Mouse (Mus musculus): ENCODE results near the gene Adra2b. TPM values are rescaled to one million over a fixed set of nuclear protein-coding genes. Genes with fewer than 3 reads are reported as not detected.

Gene Adra2b
- total and polyA plus RNA-seq, 3 experiments = not detected

DNA sequence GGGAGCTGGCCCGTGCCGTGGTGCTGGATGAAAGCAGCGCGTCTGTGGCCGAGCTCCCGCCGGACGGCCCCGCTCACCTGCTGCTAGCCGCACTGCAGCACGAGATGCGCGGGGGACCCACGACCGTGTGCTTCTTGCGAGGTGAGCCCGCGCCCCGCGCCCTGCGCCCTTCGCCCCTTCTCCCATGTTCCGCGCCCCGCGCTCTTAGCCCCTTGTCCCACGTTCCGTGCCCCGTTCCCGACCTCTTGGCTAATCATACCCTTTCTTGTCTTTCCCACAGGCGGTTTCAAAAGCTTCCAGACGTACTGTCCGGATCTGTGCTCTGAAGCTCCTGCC lies 26.5 kb upstream of the Adra2b start:
- DNase-seq (ENCODE audit: low read depth, low spot score) = no peak
- H3K9ac ChIP-seq (ENCODE audit: control insufficient read depth, low read depth, low read length, poor library complexity, severe bottlenecking) = peak overlapping the region; percentile 83
- peaks cover 0 to 20% of the 10 kb centered on the region in 2 experiments; a peak in 3 of 4 replicates for H3K4me1 ChIP-seq (ENCODE audit: control insufficient read depth in 1 of 2, insufficient read depth in 2 of 2, low read length in 2 of 2)
- no peak for TF ChIP-seq SIN3A (IDR thresholded peaks at IDR 0.05; ENCODE audit: low read length)
- TF ChIP-seq RCOR1 (IDR thresholded peaks at IDR 0.05; ENCODE audit: low read depth, low read length) = no peak
- no peak for TF ChIP-seq POLR2AphosphoS5 (IDR thresholded peaks at IDR 0.05; ENCODE audit: borderline replicate concordance, low read depth, low read length)
- no peak for TF ChIP-seq NRF1 (IDR thresholded peaks at IDR 0.05; ENCODE audit: insufficient read depth, low read depth, low read length, poor library complexity, severe bottlenecking)
- no peak for TF ChIP-seq BHLHE40 (IDR thresholded peaks at IDR 0.05; ENCODE audit: borderline replicate concordance, low read depth, low read length)
- TF ChIP-seq RAD21 (IDR thresholded peaks at IDR 0.05; ENCODE audit: low read depth, low read length) = no peak
- TF ChIP-seq CHD1 (IDR thresholded peaks at IDR 0.05; ENCODE audit: low read depth, low read length) = no peak
- no peak for TF ChIP-seq GATA1 (IDR thresholded peaks at IDR 0.05; ENCODE audit: low read depth, low read length)
- H3K27me3 ChIP-seq (ENCODE audit: control insufficient read depth in 1 of 2, insufficient read depth in 2 of 2, low read length in 2 of 2) = no peaks in the 10 kb centered on the region
- no peaks in the 10 kb centered on the region for H3K9me3 ChIP-seq (replicated peaks; ENCODE audit: insufficient read depth, low read length)
- H3K4me3 ChIP-seq (ENCODE audit: control insufficient read depth in 1 of 2, insufficient read depth in 1 of 2, low read depth in 2 of 2, low read length in 2 of 2) = peak overlapping the region; percentile 70 to 78
- peaks cover 12% of the 10 kb centered on the region for H3K79me2 ChIP-seq (ENCODE audit: control insufficient read depth, insufficient read depth, low read length, poor library complexity)
- peaks cover 0 to 12% of the 10 kb centered on the region in 2 experiments; a peak in 2 of 4 replicates for H3K36me3 ChIP-seq (ENCODE audit: control insufficient read depth in 1 of 2, insufficient read depth in 2 of 2, low read length in 2 of 2)
- peak overlapping the region; percentile 66 for H3K27ac ChIP-seq (ENCODE audit: control insufficient read depth, low read depth, low read length)

DNA sequence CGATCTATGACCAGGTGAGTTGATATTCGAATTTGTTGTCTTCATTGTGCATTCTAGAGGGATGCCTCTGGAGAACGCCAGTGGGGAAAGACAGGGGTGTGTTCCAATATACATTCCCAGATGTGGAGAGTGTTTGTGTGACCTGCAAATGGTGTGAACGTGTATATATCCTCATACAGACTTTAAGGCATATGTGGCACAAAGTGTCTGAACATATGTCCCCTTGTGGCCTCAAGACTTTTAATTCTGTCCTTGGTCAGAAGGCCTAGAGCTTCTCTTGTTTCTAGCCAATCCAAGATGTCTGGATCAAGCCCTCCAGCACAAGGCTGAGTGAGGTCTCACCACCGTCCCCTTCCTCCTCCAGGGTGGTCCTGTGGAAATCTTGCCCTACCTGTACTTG lies 26.1 kb upstream of the Adra2b start:
- peaks cover 0 to 20% of the 10 kb centered on the region in 2 experiments; a peak in 3 of 4 replicates for H3K4me1 ChIP-seq (ENCODE audit: control insufficient read depth in 1 of 2, insufficient read depth in 2 of 2, low read length in 2 of 2)
- peaks cover 0 to 12% of the 10 kb centered on the region in 2 experiments; a peak in 2 of 4 replicates for H3K36me3 ChIP-seq (ENCODE audit: control insufficient read depth in 1 of 2, insufficient read depth in 2 of 2, low read length in 2 of 2)
- H3K4me3 ChIP-seq (ENCODE audit: control insufficient read depth in 1 of 2, insufficient read depth in 1 of 2, low read depth in 2 of 2, low read length in 2 of 2) = peak overlapping the region; percentile 70 to 78
- no peaks in the 10 kb centered on the region for H3K9me3 ChIP-seq (replicated peaks; ENCODE audit: insufficient read depth, low read length)
- TF ChIP-seq BHLHE40 (IDR thresholded peaks at IDR 0.05; ENCODE audit: borderline replicate concordance, low read depth, low read length) (no peak), MAX (IDR thresholded peaks at IDR 0.05; ENCODE audit: low read length) (no peak), EP300 (IDR thresholded peaks at IDR 0.05; ENCODE audit: low read depth in 1 of 2, low read length in 2 of 2) (no peak), TAL1 (IDR thresholded peaks at IDR 0.05; ENCODE audit: low read length) (no peak), CTCF (IDR thresholded peaks at IDR 0.05 in 2 of 3, conservative IDR thresholded peaks at IDR 0.05 in 1 of 3; ENCODE audit: control insufficient read depth in 1 of 3, insufficient read depth in 1 of 3, low read depth in 2 of 3, low read length in 3 of 3, poor library complexity in 1 of 3, severe bottlenecking in 1 of 3) (no peak), POLR2AphosphoS5 (IDR thresholded peaks at IDR 0.05; ENCODE audit: borderline replicate concordance, low read depth, low read length) (no peak)
- peak overlapping the region; percentile 83 for H3K9ac ChIP-seq (ENCODE audit: control insufficient read depth, low read depth, low read length, poor library complexity, severe bottlenecking)
- peak; percentile 47 for DNase-seq (ENCODE audit: low read depth, low spot score)
- peaks cover 12% of the 10 kb centered on the region for H3K79me2 ChIP-seq (ENCODE audit: control insufficient read depth, insufficient read depth, low read length, poor library complexity)
- no peaks in the 10 kb centered on the region for H3K27me3 ChIP-seq (ENCODE audit: control insufficient read depth in 1 of 2, insufficient read depth in 2 of 2, low read length in 2 of 2)
- 0 out of 2 replicates have a peak overlapping the region, but pooled peaks have one; percentile 11 for H3K27ac ChIP-seq (ENCODE audit: control insufficient read depth, low read depth, low read length)

DNA sequence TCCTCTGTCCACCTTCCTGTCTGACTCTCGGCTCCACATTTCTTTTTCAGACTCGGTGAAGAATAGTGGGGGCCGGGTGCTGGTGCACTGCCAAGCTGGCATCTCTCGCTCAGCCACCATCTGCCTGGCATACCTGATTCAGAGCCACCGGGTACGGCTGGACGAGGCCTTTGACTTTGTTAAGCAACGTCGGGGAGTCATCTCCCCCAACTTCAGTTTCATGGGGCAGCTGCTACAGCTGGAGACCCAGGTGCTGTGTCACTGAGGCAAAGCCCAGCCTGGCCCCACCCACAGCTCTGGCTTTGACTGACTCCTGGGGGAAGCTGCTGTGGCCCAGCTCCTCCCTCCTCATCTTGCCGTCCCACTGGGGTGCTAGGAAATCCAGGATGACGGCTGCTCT lies 25.5 kb upstream of the Adra2b start:
- H3K79me2 ChIP-seq (ENCODE audit: control insufficient read depth, insufficient read depth, low read length, poor library complexity) = peaks cover 12% of the 10 kb centered on the region
- TF ChIP-seq GABPA (IDR thresholded peaks at IDR 0.05; ENCODE audit: low read depth, low read length) (no peak), POLR2A (IDR thresholded peaks at IDR 0.05; ENCODE audit: control insufficient read depth in 1 of 2, insufficient read depth in 1 of 2, low read depth in 1 of 2, low read length in 2 of 2, poor library complexity in 1 of 2) (no peak)
- H3K27me3 ChIP-seq (ENCODE audit: control insufficient read depth in 1 of 2, insufficient read depth in 2 of 2, low read length in 2 of 2) = no peaks in the 10 kb centered on the region
- no peaks in the 10 kb centered on the region for H3K9me3 ChIP-seq (replicated peaks; ENCODE audit: insufficient read depth, low read length)
- H3K9ac ChIP-seq (ENCODE audit: control insufficient read depth, low read depth, low read length, poor library complexity, severe bottlenecking) = no peak overlapping the region; the same call in 1 of the 2 replicates
- peaks cover 0 to 20% of the 10 kb centered on the region in 2 experiments; a peak in 3 of 4 replicates for H3K4me1 ChIP-seq (ENCODE audit: control insufficient read depth in 1 of 2, insufficient read depth in 2 of 2, low read length in 2 of 2)
- peak; percentile 34 for DNase-seq (ENCODE audit: low read depth, low spot score)
- H3K4me3 ChIP-seq (ENCODE audit: control insufficient read depth in 1 of 2, insufficient read depth in 1 of 2, low read depth in 2 of 2, low read length in 2 of 2) = peak overlapping the region in 1 of 2 experiments; percentile 70; a peak in 1 of 4 replicates
- H3K36me3 ChIP-seq (ENCODE audit: control insufficient read depth in 1 of 2, insufficient read depth in 2 of 2, low read length in 2 of 2) = peaks cover 0 to 12% of the 10 kb centered on the region in 2 experiments; a peak in 2 of 4 replicates
- H3K27ac ChIP-seq (ENCODE audit: control insufficient read depth, low read depth, low read length) = no peak overlapping the region
